Comparison of ENCODE assay signal across 7 mouse cellular contexts in genomic region chr8:122460524-122461472, GRCm38 (mm10). TPM values are rescaled to one million over a fixed set of nuclear protein-coding genes. Genes with fewer than 3 reads are reported as not detected.
DNase-seq lines count a peak whose midpoint lies in the region; ATAC-seq and TF ChIP-seq lines count a peak whose summit lies in the region.

Gene Snai3, minus strand, starts transcription at chr8:122460733.

- 5% methylated on average over 56 of the region's 56 CpGs for WGBS in cerebellum, adult 2 months
- WGBS in intestine, embryonic 15.5 days, result 2% methylated on average over 56 of the region's 56 CpGs
- WGBS in liver, postnatal 0 days (ENCODE audit: insufficient replicate concordance), result 4% methylated on average over 56 of the region's 56 CpGs
- 2% methylated on average over 53 of the region's 56 CpGs for WGBS in neural tube, embryonic 14.5 days

- H3K9ac ChIP-seq in intestine, embryonic 15.5 days, result peak within 1 kb of the TSS; percentile 42
- no peak within 1 kb of the TSS; the same call in 1 of the 2 replicates for H3K9ac ChIP-seq in liver, postnatal 0 days (replicated peaks)
- no peak within 1 kb of the TSS for H3K9ac ChIP-seq in neural tube, embryonic 14.5 days (replicated peaks; ENCODE audit: low read depth, low read length)

- H3K27me3 ChIP-seq in cerebellum, adult 2 months (ENCODE audit: control insufficient read depth, insufficient read depth, low read length), result no peaks in the 10 kb centered on the region
- H3K27me3 ChIP-seq in intestine, embryonic 15.5 days (replicated peaks), result peaks cover 29% of the 10 kb centered on the region
- H3K27me3 ChIP-seq in liver, postnatal 0 days (ENCODE audit: insufficient read depth, low read length), result peaks cover 23% of the 10 kb centered on the region
- peaks cover 20% of the 10 kb centered on the region for H3K27me3 ChIP-seq in neural tube, embryonic 14.5 days (ENCODE audit: control insufficient read depth, insufficient read depth, low read length)

- H3K36me3 ChIP-seq in intestine, embryonic 15.5 days, result peaks cover 2% of the 10 kb centered on the region; the same call in 1 of the 2 replicates
- H3K36me3 ChIP-seq in liver, postnatal 0 days (replicated peaks; ENCODE audit: insufficient read depth, low read length), result 0 out of 2 replicates have a peak, but pooled peaks cover 2% of the 10 kb centered on the region
- no peaks in the 10 kb centered on the region for H3K36me3 ChIP-seq in neural tube, embryonic 14.5 days (ENCODE audit: control insufficient read depth, insufficient read depth, low read length)

- TF ChIP-seq EP300 in liver, postnatal 0 days (IDR thresholded peaks at IDR 0.05; ENCODE audit: low read depth), result no peak

- ATAC-seq in intestine, embryonic 15.5 days, result peak; percentile 96
- peak; percentile 86 for ATAC-seq in liver, postnatal 0 days
- 0 out of 2 replicates have a peak, but pooled peaks have one; percentile 31 for ATAC-seq in neural tube, embryonic 14.5 days (ENCODE audit: low read depth)

- H3K4me3 ChIP-seq in cerebellum, adult 2 months (replicated peaks; ENCODE audit: insufficient read depth, low read depth, low read length), result peak within 1 kb of the TSS; percentile 45
- H3K4me3 ChIP-seq in intestine, embryonic 15.5 days (replicated peaks), result peak within 1 kb of the TSS; percentile 39
- H3K4me3 ChIP-seq in liver, postnatal 0 days (ENCODE audit: low read depth, low read length), result peak within 1 kb of the TSS; percentile 31
- peak within 1 kb of the TSS; percentile 33 for H3K4me3 ChIP-seq in neural tube, embryonic 14.5 days (ENCODE audit: low read depth, low read length)

- H3K4me1 ChIP-seq in cerebellum, adult 2 months (ENCODE audit: control insufficient read depth, insufficient read depth, low read length), result peaks cover 5% of the 10 kb centered on the region; the same call in 1 of the 2 replicates
- H3K4me1 ChIP-seq in intestine, embryonic 15.5 days (replicated peaks), result peaks cover 22% of the 10 kb centered on the region
- H3K4me1 ChIP-seq in liver, postnatal 0 days (ENCODE audit: insufficient read depth), result peaks cover 52% of the 10 kb centered on the region
- H3K4me1 ChIP-seq in neural tube, embryonic 14.5 days (ENCODE audit: control insufficient read depth, insufficient read depth, low read length), result peaks cover 9% of the 10 kb centered on the region

- no peak; the same call in 1 of the 2 replicates for TF ChIP-seq POLR2A in cerebellum, adult 2 months (IDR thresholded peaks at IDR 0.05; ENCODE audit: borderline replicate concordance, insufficient read depth, low read length)

- no peaks in the 10 kb centered on the region for H3K9me3 ChIP-seq in intestine, embryonic 15.5 days
- H3K9me3 ChIP-seq in liver, postnatal 0 days (ENCODE audit: low read length), result no peaks in the 10 kb centered on the region
- H3K9me3 ChIP-seq in neural tube, embryonic 14.5 days (ENCODE audit: control insufficient read depth, low read length), result no peaks in the 10 kb centered on the region

- peak within 1 kb of the TSS; percentile 89 for H3K4me2 ChIP-seq in intestine, embryonic 15.5 days (replicated peaks)
- H3K4me2 ChIP-seq in liver, postnatal 0 days (ENCODE audit: low read depth, low read length), result peak within 1 kb of the TSS; percentile 63
- peak within 1 kb of the TSS; percentile 58 for H3K4me2 ChIP-seq in neural tube, embryonic 14.5 days (ENCODE audit: low read depth, low read length)

- peak; percentile 74 for DNase-seq in Muller cell, postnatal 12 days (ENCODE audit: inconsistent ontology term)
- DNase-seq in cerebellum, adult 2 months, result peak; percentile 72 to 78
- peak; percentile 74 for DNase-seq in gastrocnemius, adult 18-20 months (ENCODE audit: low spot score)
- DNase-seq in liver, postnatal 0 days, result peak; percentile 82
- peak; percentile 87 for DNase-seq in thymus, postnatal 4 days

- no peak for TF ChIP-seq CTCF in cerebellum, adult 2 months (IDR thresholded peaks at IDR 0.05; ENCODE audit: borderline replicate concordance, insufficient read depth, low read depth, low read length)
- no peak for TF ChIP-seq CTCF in liver, postnatal 0 days (IDR thresholded peaks at IDR 0.05; ENCODE audit: low read depth)

- no peak within 1 kb of the TSS for H3K27ac ChIP-seq in cerebellum, adult 2 months (ENCODE audit: insufficient read depth, low read length)
- no peak within 1 kb of the TSS for H3K27ac ChIP-seq in intestine, embryonic 15.5 days
- H3K27ac ChIP-seq in liver, postnatal 0 days (ENCODE audit: low read depth), result no peak within 1 kb of the TSS; the same call in 1 of the 2 replicates
- H3K27ac ChIP-seq in neural tube, embryonic 14.5 days (ENCODE audit: low read depth, low read length), result no peak within 1 kb of the TSS

RNA-seq across cellular contexts. Expression of gene Snai3, which starts in this region (rescaled TPM):
- polyA plus RNA-seq in cerebellum, adult 2 months (2012; rRNA removed), result 0.13 TPM in 1 of 2 replicates, not detected in the other
- total RNA-seq in gastrocnemius, adult 18-20 months (2021), result 10 to 100 TPM in 1 of 2 experiments, 1 to 10 TPM in 1; 5.7 to 14.7 TPM
- polyA plus RNA-seq in intestine, embryonic 15.5 days (2015; fragmentation: Nextera tagmentation; extraction: Ambion mirVana), result 0.57 and 0.86 TPM in 2 replicates
- polyA plus RNA-seq in liver, postnatal 0 days (2015; fragmentation: Nextera tagmentation; extraction: Ambion mirVana), result 1.4 and 3.4 TPM in 2 replicates
- not detected in 2 replicates for polyA plus RNA-seq in neural tube, embryonic 14.5 days (2014; fragmentation: Nextera tagmentation; extraction: Ambion mirVana)

Comparison
In these comparisons a context has a peak if more than half of its experiments do, and no peak if none do; other contexts are left out.
1. Peak in DNase-seq and H3K4me3 ChIP-seq in cerebellum, adult 2 months; RNA of the gene not detected or under 1 TPM.
2. Peak in ATAC-seq, H3K4me3 ChIP-seq, H3K9ac ChIP-seq and H3K4me2 ChIP-seq in intestine, embryonic 15.5 days; RNA of the gene not detected or under 1 TPM.
3. Peak in ATAC-seq, H3K4me3 ChIP-seq and H3K4me2 ChIP-seq in neural tube, embryonic 14.5 days; RNA of the gene not detected or under 1 TPM.
4. ATAC-seq: peak in every context shown above with its lines; median percentile 96 in intestine, embryonic 15.5 days; 86 in liver, postnatal 0 days; 31 in neural tube, embryonic 14.5 days.